Mouse (Mus musculus): Measurements from ENCODE around the gene Cracr2b. TPM values are rescaled to one million over a fixed set of nuclear protein-coding genes. Genes with fewer than 3 reads are reported as not detected.

The Cracr2b gene
- polyA plus RNA-seq, 1 experiment from 2014 or later, result 7.7 TPM

GRCm38 (mm10) chr7:141434464-141434863, 26.4 kb upstream of the Cracr2b start:
- H3K36me3 ChIP-seq, result peaks cover 59% of the 10 kb centered on the region
- H3K9me3 ChIP-seq, result no peaks in the 10 kb centered on the region
- H3K9ac ChIP-seq (replicated peaks), result peak overlapping the region; percentile 72
- H3K27me3 ChIP-seq, result no peaks in the 10 kb centered on the region
- ATAC-seq (ENCODE audit: insufficient number of reproducible peaks, insufficient read depth, low FRiP score, low TSS enrichment, low read depth), result no peak
- peak overlapping the region; percentile 87 for H3K4me2 ChIP-seq
- 14% methylated on average over 8 of the region's 8 CpGs for WGBS
- H3K4me1 ChIP-seq (replicated peaks), result peaks cover 43% of the 10 kb centered on the region
- peak overlapping the region; percentile 62 for H3K27ac ChIP-seq
- H3K4me3 ChIP-seq (replicated peaks), result peak overlapping the region; percentile 54

- no peak for ATAC-seq (ENCODE audit: insufficient number of reproducible peaks, insufficient read depth, low FRiP score, low TSS enrichment, low read depth)
- Histone ChIP-seq H3K36me3 (peaks cover 62% of the 10 kb centered on the region), H3K4me1 (replicated peaks) (peaks cover 39% of the 10 kb centered on the region)
Measured at GRCm38 (mm10) chr7:141435129-141435855, 25.6 kb upstream of the Cracr2b start.

GRCm38 (mm10) chr7:141435856-141436522, 24.9 kb upstream of the Cracr2b start:
- peak overlapping the region; percentile 87 for H3K4me2 ChIP-seq
- H3K4me1 ChIP-seq (replicated peaks), result peaks cover 45% of the 10 kb centered on the region
- peaks cover 62% of the 10 kb centered on the region for H3K36me3 ChIP-seq

More at GRCm38 (mm10) chr7:141435129-141435855, 25.6 kb upstream of the Cracr2b start:
- Histone ChIP-seq H3K9me3 (no peaks in the 10 kb centered on the region), H3K9ac (replicated peaks) (peak overlapping the region; percentile 72; the same call in 1 of the 2 replicates), H3K4me3 (replicated peaks) (peak overlapping the region; percentile 54), H3K4me2 (peak overlapping the region; percentile 87), H3K27ac (peak overlapping the region; percentile 62), H3K27me3 (no peaks in the 10 kb centered on the region)
- 4% methylated on average over 17 of the region's 17 CpGs for WGBS

GRCm38 (mm10) chr7:141436523-141436892, 24.4 kb upstream of the Cracr2b start:
- Histone ChIP-seq H3K9me3 (no peaks in the 10 kb centered on the region), H3K36me3 (peaks cover 62% of the 10 kb centered on the region), H3K4me1 (replicated peaks) (peaks cover 46% of the 10 kb centered on the region), H3K27ac (no peak overlapping the region), H3K4me3 (replicated peaks) (peak overlapping the region; percentile 70), H3K27me3 (no peaks in the 10 kb centered on the region), H3K9ac (replicated peaks) (peak overlapping the region; percentile 76), H3K4me2 (peak overlapping the region; percentile 87)
- WGBS, result 74% methylated on average over 2 of the region's 2 CpGs
- ATAC-seq (ENCODE audit: insufficient number of reproducible peaks, insufficient read depth, low FRiP score, low TSS enrichment, low read depth), result no peak

More at GRCm38 (mm10) chr7:141435856-141436522, 24.9 kb upstream of the Cracr2b start:
- H3K27ac ChIP-seq, result no peak overlapping the region
- no peak for ATAC-seq (ENCODE audit: insufficient number of reproducible peaks, insufficient read depth, low FRiP score, low TSS enrichment, low read depth)
- H3K9me3 ChIP-seq, result no peaks in the 10 kb centered on the region
- H3K4me3 ChIP-seq (replicated peaks), result 0 out of 2 replicates have a peak overlapping the region, but pooled peaks have one; percentile 70
- no peaks in the 10 kb centered on the region for H3K27me3 ChIP-seq
- WGBS, result 82% methylated on average over 9 of the region's 9 CpGs
- H3K9ac ChIP-seq (replicated peaks), result no peak overlapping the region

GRCm38 (mm10) chr7:141437178-141438120, 23.4 kb upstream of the Cracr2b start, which contains the start of gene Slc25a22:
Gene Slc25a22, minus strand, starts transcription at chr7:141437892.
- peak within 1 kb of the TSS; percentile 76 for H3K9ac ChIP-seq (replicated peaks)
- ATAC-seq (ENCODE audit: insufficient number of reproducible peaks, insufficient read depth, low FRiP score, low TSS enrichment, low read depth), result peak; percentile 64
- H3K4me2 ChIP-seq, result peak within 1 kb of the TSS; percentile 87
- no peaks in the 10 kb centered on the region for H3K27me3 ChIP-seq
- H3K27ac ChIP-seq, result peak within 1 kb of the TSS; percentile 64
- no peaks in the 10 kb centered on the region for H3K9me3 ChIP-seq
- H3K36me3 ChIP-seq, result peaks cover 59% of the 10 kb centered on the region
- peak within 1 kb of the TSS; percentile 70 for H3K4me3 ChIP-seq (replicated peaks)
- WGBS, result 6% methylated on average over 53 of the region's 53 CpGs
- peaks cover 53% of the 10 kb centered on the region for H3K4me1 ChIP-seq (replicated peaks)

- Histone ChIP-seq H3K27me3 (no peaks in the 10 kb centered on the region), H3K4me2 (no peak overlapping the region), H3K9ac (replicated peaks) (no peak overlapping the region), H3K27ac (no peak overlapping the region), H3K9me3 (no peaks in the 10 kb centered on the region), H3K4me1 (replicated peaks) (peaks cover 61% of the 10 kb centered on the region), H3K36me3 (peaks cover 50% of the 10 kb centered on the region), H3K4me3 (replicated peaks) (no peak overlapping the region)
- no peak for ATAC-seq (ENCODE audit: insufficient number of reproducible peaks, insufficient read depth, low FRiP score, low TSS enrichment, low read depth)
- WGBS, result 92% methylated on average over 12 of the region's 12 CpGs
Measured at GRCm38 (mm10) chr7:141438201-141438968, 22.5 kb upstream of the Cracr2b start.

- no peaks in the 10 kb centered on the region for H3K9me3 ChIP-seq
- H3K4me3 ChIP-seq (replicated peaks), result no peak overlapping the region
- peaks cover 58% of the 10 kb centered on the region for H3K4me1 ChIP-seq (replicated peaks)
- H3K27me3 ChIP-seq, result no peaks in the 10 kb centered on the region
- WGBS, result 96% methylated on average over 10 of the region's 10 CpGs
- no peak overlapping the region for H3K4me2 ChIP-seq
- no peak for ATAC-seq (ENCODE audit: insufficient number of reproducible peaks, insufficient read depth, low FRiP score, low TSS enrichment, low read depth)
- H3K27ac ChIP-seq, result no peak overlapping the region
- peak overlapping the region; percentile 4; the same call in 1 of the 2 replicates for H3K9ac ChIP-seq (replicated peaks)
- H3K36me3 ChIP-seq, result peaks cover 45% of the 10 kb centered on the region
Measured at GRCm38 (mm10) chr7:141439140-141439679, 21.7 kb upstream of the Cracr2b start.

GRCm38 (mm10) chr7:141439811-141440210, 21.1 kb upstream of the Cracr2b start:
- H3K9me3 ChIP-seq, result no peaks in the 10 kb centered on the region
- no peak overlapping the region for H3K4me2 ChIP-seq
- no peak overlapping the region; the same call in 1 of the 2 replicates for H3K9ac ChIP-seq (replicated peaks)
- H3K4me3 ChIP-seq (replicated peaks), result no peak overlapping the region
- H3K36me3 ChIP-seq, result peaks cover 45% of the 10 kb centered on the region
- no peak for ATAC-seq (ENCODE audit: insufficient number of reproducible peaks, insufficient read depth, low FRiP score, low TSS enrichment, low read depth)
- WGBS, result 91% methylated on average over 11 of the region's 11 CpGs
- H3K27ac ChIP-seq, result no peak overlapping the region
- H3K27me3 ChIP-seq, result no peaks in the 10 kb centered on the region
- H3K4me1 ChIP-seq (replicated peaks), result peaks cover 55% of the 10 kb centered on the region

GRCm38 (mm10) chr7:141440613-141441012, 20.3 kb upstream of the Cracr2b start:
- 0 out of 2 replicates have a peak overlapping the region, but pooled peaks have one; percentile 13 for H3K27ac ChIP-seq
- ATAC-seq (ENCODE audit: insufficient number of reproducible peaks, insufficient read depth, low FRiP score, low TSS enrichment, low read depth), result no peak
- H3K36me3 ChIP-seq, result peaks cover 45% of the 10 kb centered on the region
- H3K9ac ChIP-seq (replicated peaks), result no peak overlapping the region
- peaks cover 47% of the 10 kb centered on the region for H3K4me1 ChIP-seq (replicated peaks)
- H3K27me3 ChIP-seq, result no peaks in the 10 kb centered on the region
- H3K9me3 ChIP-seq, result no peaks in the 10 kb centered on the region
- H3K4me3 ChIP-seq (replicated peaks), result no peak overlapping the region
- no peak overlapping the region for H3K4me2 ChIP-seq
- 28% methylated on average over 6 of the region's 6 CpGs for whole genome bisulfite sequencing

- peaks cover 39% of the 10 kb centered on the region for H3K4me1 ChIP-seq (replicated peaks)
- 91% methylated on average over 9 of the region's 9 CpGs for WGBS
- H3K4me3 ChIP-seq (replicated peaks), result no peak overlapping the region
- no peaks in the 10 kb centered on the region for H3K9me3 ChIP-seq
- no peaks in the 10 kb centered on the region for H3K27me3 ChIP-seq
- ATAC-seq (ENCODE audit: insufficient number of reproducible peaks, insufficient read depth, low FRiP score, low TSS enrichment, low read depth), result no peak
- no peak overlapping the region for H3K27ac ChIP-seq
- H3K36me3 ChIP-seq, result peaks cover 45% of the 10 kb centered on the region
- 0 out of 2 replicates have a peak overlapping the region, but pooled peaks have one; percentile 32 for H3K9ac ChIP-seq (replicated peaks)
- H3K4me2 ChIP-seq, result no peak overlapping the region
Measured at GRCm38 (mm10) chr7:141441460-141441859, 19.4 kb upstream of the Cracr2b start.

All from limb, embryonic 12.5 days (tissue).